Mouse (Mus musculus) fibroblast of lung, adult 2 months (primary cell): ENCODE results near the gene Oma1.

Source experiments
- DNase-seq: peaks from one replicate; pipeline ENCODE4 v3.0.0-alpha.2; 2011; ENCODE audit warnings: low read depth

The Oma1 gene

DNA sequence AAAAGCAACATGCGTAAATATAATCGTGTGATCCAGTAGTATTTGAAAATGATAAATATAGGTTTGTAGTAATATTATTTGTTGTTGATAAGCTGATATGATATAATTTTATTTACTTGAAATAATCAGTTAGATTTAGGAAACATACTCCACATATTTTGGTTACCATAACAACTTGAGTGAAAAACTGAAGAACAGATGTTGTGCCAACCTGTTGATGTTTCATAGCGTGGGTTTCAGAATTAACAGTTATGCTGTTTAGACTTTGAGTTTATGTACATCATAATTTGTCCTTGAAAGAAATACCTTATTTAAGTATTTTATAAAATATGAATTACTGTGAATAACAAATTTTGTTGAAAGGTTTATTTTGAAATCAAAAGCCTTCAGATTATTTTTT, 43.8 kb downstream of the Oma1 start:
- no peak for DNase-seq

DNA sequence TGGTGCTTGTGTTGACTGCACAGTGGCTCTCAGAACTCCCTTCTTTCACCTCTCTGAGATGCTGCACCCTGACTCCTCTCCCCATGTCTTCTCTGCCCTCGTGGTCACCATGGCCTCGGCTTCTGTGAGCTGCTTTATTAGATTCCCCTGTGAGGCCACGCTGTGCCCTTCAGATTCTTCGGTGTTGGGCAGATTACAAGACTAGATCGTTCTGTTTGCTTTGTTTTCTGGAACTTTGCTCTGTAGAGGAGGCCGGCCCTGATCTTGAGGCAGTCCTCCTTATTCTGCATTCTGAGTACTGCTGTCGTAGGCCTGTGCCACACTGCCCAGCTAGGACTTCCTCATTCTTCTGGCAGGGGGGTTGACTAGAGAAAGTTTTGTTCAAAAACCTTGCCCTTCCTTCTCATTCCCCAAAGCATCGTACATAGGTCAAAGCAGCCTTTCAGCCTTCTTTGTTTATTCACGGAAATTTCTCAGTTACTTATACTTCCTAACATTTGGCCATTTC, 45.4 kb downstream of the Oma1 start:
- DNase-seq = no peak

DNA sequence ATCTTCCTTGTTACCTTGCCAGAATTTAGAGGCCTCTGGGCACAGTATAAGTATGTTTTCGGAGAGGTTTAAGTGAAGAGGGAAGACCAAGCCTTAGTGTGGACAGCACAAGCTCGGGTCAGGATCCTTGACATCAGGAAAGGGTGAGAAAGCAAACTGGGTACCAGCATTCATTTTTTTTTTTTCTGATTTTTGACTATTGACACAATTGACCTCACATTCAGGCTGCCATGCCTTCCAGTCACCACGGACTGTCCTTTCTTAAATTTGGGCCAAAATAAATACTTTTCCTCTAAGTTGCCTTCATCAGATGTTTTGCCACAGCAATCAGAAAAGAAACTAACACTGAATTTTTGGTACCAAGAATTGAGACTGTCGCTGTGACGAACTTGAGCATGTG, 68.6 kb downstream of the Oma1 start:
- no peak for DNase-seq

DNA sequence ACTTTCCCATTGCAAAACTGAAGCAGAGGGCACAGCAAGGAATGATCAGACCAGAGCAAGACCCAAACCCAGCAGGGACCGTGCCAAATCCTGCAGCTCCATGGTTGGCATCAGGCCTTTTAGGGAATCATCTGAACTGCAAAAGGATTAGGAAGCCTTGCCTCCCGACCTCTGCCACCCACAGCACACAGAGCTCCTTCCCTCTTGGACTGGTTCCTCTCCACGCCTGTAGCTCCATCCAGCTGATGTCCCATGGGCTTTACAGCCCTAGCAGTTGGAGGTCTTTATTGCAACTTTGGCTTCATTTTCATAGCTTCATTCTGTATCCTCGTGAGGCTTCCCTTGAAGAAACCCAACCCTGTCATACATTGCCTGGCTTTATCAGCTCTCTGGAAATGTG, 71.4 kb downstream of the Oma1 start:
- DNase-seq = no peak

DNA sequence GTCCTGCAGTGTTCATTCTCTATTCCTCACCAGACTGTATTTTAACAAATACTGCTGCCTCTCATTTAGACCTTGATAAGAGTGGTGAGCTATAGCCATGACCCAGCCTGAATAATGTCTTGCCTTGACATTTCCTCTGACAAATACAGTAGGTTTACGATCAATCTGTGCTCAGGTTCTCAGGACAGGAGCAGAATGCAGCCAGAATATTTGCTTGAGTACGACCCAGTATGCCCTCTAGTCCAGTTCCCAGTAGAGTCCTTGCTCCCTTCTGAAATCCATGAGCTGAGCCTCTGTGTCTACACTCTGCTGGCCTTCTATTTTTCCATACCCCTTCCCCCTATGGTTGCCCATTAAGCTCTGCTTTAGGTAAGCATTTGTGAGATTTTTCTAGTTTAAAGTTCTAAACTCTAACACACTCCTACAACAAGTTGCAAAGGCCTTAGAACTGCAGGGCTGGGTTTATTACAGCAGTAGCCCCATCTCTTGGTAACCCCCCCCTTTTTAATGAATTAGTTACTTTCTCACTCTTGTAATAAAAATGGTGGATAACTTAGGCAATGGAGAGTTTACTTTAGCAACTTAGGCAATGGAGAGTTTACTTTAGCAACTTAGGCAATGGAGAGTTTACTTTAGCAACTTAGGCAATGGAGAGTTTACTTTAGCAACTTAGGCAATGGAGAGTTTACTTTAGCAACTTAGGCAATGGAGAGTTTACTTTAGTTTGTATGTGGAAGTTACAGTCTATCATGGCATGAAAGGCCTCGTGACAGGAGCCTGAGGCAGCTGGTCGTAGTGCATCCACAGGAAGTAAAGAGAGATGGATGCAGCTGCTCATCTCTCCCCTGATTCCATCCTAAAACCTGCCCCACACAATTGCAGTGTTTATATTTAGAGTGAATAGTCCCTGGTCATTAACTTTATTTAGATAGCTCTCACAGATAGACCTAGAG, 72.5 kb downstream of the Oma1 start:
- DNase-seq = no peak

DNA sequence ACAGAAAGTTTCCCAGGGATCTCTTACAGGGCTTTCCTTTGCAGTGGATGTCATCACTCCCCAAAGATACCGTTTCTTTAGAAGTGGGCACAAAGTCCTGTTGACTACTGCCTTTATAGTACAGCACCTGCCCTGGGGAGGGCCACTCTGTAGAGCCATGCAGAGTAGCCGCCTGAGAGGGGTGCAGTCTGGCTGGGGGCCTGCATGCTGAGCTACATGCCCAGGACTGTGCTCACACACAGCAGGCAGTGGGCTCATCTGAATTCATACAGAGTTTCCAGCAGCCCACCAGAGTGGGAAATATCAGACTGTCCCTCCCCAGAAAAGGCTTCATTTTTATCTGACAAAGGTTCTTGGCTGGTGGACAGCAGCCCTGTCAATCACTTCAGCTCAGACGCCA, 73.7 kb downstream of the Oma1 start:
- DNase-seq = no peak

DNA sequence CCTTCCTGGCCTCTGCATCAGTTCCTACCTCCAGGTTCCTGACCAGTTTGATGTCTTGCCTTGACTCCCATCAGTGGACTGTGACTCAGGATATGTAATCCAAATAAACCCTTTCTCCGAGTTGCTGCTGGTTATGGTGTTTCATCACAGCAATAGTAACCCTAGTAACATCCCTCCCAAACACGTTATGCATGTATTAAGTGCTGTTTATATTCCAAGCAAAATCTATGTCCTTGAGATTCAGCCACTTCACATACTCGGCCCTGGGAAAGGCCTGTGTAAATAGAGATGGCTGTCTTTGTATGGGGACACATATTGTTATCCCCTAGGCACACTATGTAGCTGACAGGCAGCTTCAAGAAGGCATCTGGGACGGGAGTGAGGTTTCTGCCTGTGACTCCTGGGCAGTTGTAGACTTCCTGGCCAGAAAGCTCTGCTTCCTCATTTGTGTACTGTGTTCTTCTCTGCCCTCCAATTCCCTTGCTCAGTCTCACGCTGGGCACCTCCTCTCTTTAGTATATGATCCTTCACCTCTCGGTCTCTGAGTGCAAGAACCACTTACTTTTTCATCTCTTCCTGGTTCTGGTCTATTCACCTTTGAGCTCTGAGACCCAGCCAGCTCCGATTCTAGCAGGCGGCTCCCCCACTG, 75.0 kb downstream of the Oma1 start:
- DNase-seq = no peak

DNA sequence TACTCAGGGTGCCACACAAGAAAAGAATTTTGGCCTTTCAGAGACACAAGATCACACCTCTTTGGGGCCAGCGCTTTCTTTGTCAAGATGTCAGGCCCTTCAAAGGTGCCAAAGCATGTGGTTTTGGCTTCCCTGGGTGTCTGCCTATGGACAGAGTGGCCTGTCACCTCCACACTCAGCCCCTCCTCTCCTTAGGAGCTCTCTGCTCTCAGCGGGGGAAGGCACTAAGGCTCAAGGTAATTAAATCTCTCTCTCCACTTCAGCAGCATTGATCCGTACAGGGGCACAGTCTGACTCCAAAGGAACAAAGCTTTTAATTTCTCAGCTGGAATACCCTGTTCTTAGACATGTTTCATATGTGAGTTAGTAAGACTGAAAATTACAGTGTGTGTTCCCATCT, 76.0 kb downstream of the Oma1 start:
- DNase-seq = no peak

DNA sequence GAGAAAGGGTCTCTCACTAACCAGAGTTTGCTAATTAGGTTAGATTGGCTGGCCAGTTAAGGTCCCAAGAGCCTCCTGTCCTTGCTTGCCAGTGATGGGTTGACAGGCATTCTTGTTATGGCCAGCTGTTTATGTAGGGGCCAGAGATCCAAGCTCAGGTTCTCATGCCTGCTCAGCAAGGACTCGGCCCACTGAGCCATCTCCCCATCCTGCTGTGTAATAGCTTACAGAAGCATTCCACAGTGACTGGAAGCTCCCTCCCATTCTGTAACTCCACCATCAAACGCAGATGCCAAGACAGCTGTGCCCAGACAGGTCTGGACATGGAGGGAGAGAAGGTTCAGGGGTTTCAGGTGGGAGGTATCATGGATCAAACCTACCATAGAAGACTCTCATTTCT, 76.9 kb downstream of the Oma1 start:
- no peak for DNase-seq

DNA sequence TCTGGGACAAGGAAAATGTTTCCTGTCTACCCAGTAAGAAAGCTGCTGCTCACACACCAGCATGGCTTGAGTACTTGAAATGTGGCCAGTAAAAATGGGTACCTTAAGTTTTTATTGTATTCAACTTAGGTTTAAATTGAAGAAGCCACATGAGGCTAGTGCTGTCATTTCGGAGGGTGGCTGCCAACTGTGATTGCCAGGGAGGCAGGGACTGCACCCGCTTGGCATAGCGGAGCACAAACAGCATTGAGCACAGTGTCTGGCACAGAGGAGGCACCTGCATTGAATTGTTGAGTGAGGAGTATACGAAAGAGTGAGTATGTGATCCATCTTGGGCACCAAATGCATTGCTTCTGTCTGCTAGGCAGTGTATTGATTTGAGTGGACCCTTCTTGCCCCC, 81.5 kb downstream of the Oma1 start:
- DNase-seq = no peak

DNA sequence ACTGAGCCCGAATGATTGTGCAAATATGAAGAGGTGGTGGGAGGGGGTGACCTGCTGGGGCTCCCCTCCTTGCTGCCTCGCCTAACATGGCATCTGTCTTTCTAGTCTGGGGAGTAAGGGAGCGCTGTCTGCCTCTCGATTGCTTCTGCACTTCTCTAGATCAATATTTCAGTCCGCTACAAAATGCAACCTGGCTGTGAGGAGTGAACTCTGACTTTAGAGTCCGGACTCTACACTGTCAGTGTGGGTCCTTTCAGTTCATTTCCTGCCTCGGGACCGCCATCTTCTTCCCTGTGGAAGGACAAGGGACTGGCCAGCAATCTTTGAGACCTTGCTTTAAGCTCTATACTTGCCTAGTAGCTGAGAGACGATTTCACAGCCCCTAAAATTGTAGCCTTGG, 82.3 kb downstream of the Oma1 start:
- no peak for DNase-seq

DNA sequence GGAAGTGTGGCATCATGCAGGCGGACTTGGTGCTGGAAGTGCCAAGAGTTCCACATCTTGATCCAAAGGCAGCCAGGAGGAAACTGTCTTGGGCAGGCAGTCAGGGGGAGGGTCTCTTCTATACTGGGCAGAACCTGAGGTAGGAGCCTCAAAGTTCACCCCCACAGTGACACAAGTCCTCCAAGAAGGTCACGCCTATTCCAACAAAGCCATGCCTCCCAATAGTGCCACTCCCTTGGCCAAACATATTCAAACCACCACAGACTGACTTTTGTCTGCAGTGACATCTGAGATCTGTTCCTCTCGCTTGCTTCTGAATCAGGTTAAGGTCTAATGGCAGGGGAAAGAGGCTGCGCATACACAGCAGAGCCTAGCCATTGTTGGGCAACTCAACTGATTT, 83.3 kb downstream of the Oma1 start:
- no peak for DNase-seq

DNA sequence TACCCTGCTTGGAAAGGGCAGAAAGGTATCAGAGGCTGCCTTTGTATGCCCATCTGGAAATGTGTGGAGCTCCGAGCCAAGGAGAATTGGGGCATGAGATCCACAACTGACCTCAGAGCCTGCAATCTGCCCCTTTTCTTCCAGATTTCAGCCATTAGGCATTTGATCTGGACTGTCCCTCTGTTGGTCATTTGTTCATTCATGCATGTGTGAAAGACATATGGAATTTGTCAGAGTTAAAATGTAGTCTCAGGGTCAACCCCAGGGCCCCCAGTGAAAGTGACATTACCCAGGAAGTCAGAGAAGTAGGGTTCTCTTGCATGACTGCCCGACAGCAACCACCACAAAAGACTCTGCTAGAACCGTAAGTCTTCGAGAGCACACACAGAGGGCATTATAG, 89.0 kb downstream of the Oma1 start:
- no peak for DNase-seq

DNA sequence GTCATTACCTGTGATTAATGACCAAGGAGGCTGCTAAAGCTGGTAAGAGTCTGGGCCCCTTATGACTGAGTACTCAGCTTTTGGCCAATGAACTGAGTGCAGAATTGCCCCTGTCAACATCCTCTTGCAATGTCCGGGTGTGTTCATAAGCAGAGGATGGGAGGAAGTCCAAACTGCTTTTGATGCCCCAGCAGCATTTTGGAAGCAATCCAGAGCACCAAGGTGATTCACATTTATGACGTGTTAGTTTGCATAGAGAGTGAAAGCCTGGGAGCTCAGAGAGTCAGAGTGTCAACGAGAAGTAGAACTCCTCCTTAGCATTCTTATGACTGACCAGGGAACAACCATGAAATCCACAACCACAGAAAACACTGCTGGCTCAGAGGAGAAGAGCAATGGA, 91.7 kb downstream of the Oma1 start:
- DNase-seq = no peak

DNA sequence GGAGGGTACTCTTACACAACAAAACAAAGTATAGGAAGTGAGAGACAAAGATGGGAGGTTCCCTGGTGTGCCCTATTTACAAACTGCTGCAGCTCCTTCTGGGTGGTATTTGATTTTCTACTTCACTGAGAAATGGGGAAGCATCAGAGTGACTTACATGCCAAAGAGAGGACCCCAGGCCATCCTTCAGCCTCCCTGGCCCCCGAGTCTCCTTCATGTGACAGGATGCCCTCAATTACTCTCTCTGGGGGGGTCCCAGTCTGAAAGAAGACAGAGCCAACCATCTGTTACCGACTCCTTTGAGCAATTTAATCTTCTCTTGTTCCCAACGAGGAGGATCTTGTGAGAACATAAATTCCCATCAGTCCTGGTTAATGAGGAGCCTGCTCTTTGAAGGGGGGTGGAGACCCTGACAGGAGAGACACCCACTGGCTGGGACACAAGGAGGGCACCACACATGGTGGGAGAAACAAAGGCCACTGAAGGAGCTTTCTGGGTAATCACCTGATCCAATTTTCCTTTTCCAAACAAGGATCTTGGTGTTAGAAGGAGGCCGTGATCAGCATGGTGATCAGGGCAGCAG, 96.7 kb downstream of the Oma1 start:
- no peak for DNase-seq
